Mouse (Mus musculus): ENCODE results near the gene Rap1b.

Gene Rap1b

GRCm38 (mm10) chr10:117783786-117784420 lies 61.9 kb downstream of the Rap1b start:
- DNase-seq (ENCODE audit: low read depth, low spot score) = no peak

GRCm38 (mm10) chr10:117782491-117783260 lies 63.2 kb downstream of the Rap1b start:
- DNase-seq (ENCODE audit: low read depth, low spot score) = no peak

- no peak for DNase-seq (ENCODE audit: low read depth, low spot score)
Observed at GRCm38 (mm10) chr10:117782056-117782455, 63.8 kb downstream of the Rap1b start.

GRCm38 (mm10) chr10:117781021-117781725 lies 64.7 kb downstream of the Rap1b start:
- DNase-seq (ENCODE audit: low read depth, low spot score) = no peak

- DNase-seq (ENCODE audit: low read depth, low spot score) = no peak
Observed at GRCm38 (mm10) chr10:117780306-117780911, 65.4 kb downstream of the Rap1b start.

- no peak for DNase-seq (ENCODE audit: low read depth, low spot score)
Observed at GRCm38 (mm10) chr10:117779581-117780305, 66.1 kb downstream of the Rap1b start.

- no peak for DNase-seq (ENCODE audit: low read depth, low spot score)
Observed at GRCm38 (mm10) chr10:117778951-117779350, 66.9 kb downstream of the Rap1b start.

- no peak for DNase-seq (ENCODE audit: low read depth, low spot score)
Observed at GRCm38 (mm10) chr10:117778328-117778910, 67.4 kb downstream of the Rap1b start.

- DNase-seq (ENCODE audit: low read depth, low spot score) = no peak
Observed at GRCm38 (mm10) chr10:117777501-117778327, 68.1 kb downstream of the Rap1b start.

GRCm38 (mm10) chr10:117777103-117777470 lies 68.7 kb downstream of the Rap1b start:
- no peak for DNase-seq (ENCODE audit: low read depth, low spot score)

- no peak for DNase-seq (ENCODE audit: low read depth, low spot score)
Observed at GRCm38 (mm10) chr10:117776281-117777102, 69.3 kb downstream of the Rap1b start.

- peak; percentile 36 for DNase-seq (ENCODE audit: low read depth, low spot score)
Observed at GRCm38 (mm10) chr10:117775401-117776144, 70.3 kb downstream of the Rap1b start.

- no peak for DNase-seq (ENCODE audit: low read depth, low spot score)
Observed at GRCm38 (mm10) chr10:117774817-117775120, 71.1 kb downstream of the Rap1b start.

- DNase-seq (ENCODE audit: low read depth, low spot score) = no peak
Observed at GRCm38 (mm10) chr10:117774011-117774816, 71.6 kb downstream of the Rap1b start.

- DNase-seq (ENCODE audit: low read depth, low spot score) = no peak
Observed at GRCm38 (mm10) chr10:117773106-117773720, 72.6 kb downstream of the Rap1b start.

- DNase-seq (ENCODE audit: low read depth, low spot score) = no peak
Observed at GRCm38 (mm10) chr10:117772364-117773105, 73.3 kb downstream of the Rap1b start.

GRCm38 (mm10) chr10:117771131-117771510 lies 74.7 kb downstream of the Rap1b start:
- no peak for DNase-seq (ENCODE audit: low read depth, low spot score)

Data from ES-CJ7 (cell line).